Mouse (Mus musculus) R1 (cell line): Measurements from ENCODE around the gene Exoc3l4.

Source experiments
- DNase-seq: peaks from one replicate; pipeline ENCODE4 v3.0.0-alpha.2; 2018; ENCODE audit warnings: low read depth, low spot score

Gene Exoc3l4

GRCm38 (mm10) chr12:111411631-111412355, 5.0 kb upstream of the Exoc3l4 start:
- no peak for DNase-seq

GRCm38 (mm10) chr12:111412581-111413284, 4.1 kb upstream of the Exoc3l4 start:
- no peak for DNase-seq

GRCm38 (mm10) chr12:111413300-111413699, 3.5 kb upstream of the Exoc3l4 start:
- DNase-seq = peak; percentile 88

- no peak for DNase-seq
Observed at GRCm38 (mm10) chr12:111419918-111420317, 3.1 kb downstream of the Exoc3l4 start.

- DNase-seq = no peak
Observed at GRCm38 (mm10) chr12:111420946-111421709, 4.3 kb downstream of the Exoc3l4 start.

- DNase-seq = no peak
Observed at GRCm38 (mm10) chr12:111422852-111423251, 6.0 kb downstream of the Exoc3l4 start.

- peak; percentile 39 for DNase-seq
Observed at GRCm38 (mm10) chr12:111423570-111424129, 6.8 kb downstream of the Exoc3l4 start.

- no peak for DNase-seq
Observed at GRCm38 (mm10) chr12:111424547-111424946, 7.7 kb downstream of the Exoc3l4 start.

- DNase-seq = peak; percentile 78
Observed at GRCm38 (mm10) chr12:111425258-111425657, 8.4 kb downstream of the Exoc3l4 start.

GRCm38 (mm10) chr12:111425789-111426460, 9.1 kb downstream of the Exoc3l4 start:
- peak; percentile 87 for DNase-seq

GRCm38 (mm10) chr12:111427438-111428113, 10.8 kb downstream of the Exoc3l4 start:
- peak; percentile 52 for DNase-seq

GRCm38 (mm10) chr12:111428364-111428763, 11.5 kb downstream of the Exoc3l4 start:
- no peak for DNase-seq

- DNase-seq = peak; percentile 57
Observed at GRCm38 (mm10) chr12:111428961-111429911, 12.4 kb downstream of the Exoc3l4 start.

GRCm38 (mm10) chr12:111430049-111430867, 13.4 kb downstream of the Exoc3l4 start:
- peak; percentile 74 for DNase-seq

- DNase-seq = no peak
Observed at GRCm38 (mm10) chr12:111430868-111431817, 14.3 kb downstream of the Exoc3l4 start.

- DNase-seq = no peak
Observed at GRCm38 (mm10) chr12:111432097-111432496, 15.3 kb downstream of the Exoc3l4 start.

- peak; percentile 54 for DNase-seq
Observed at GRCm38 (mm10) chr12:111432751-111433331, 16.0 kb downstream of the Exoc3l4 start.
